Mouse (Mus musculus) heart, adult 11 months (tissue): ENCODE results near the gene Erp29.
A peak's percentile ranks its signal among the peaks of the same experiment; 100 is the strongest.

Experiments used
- DNase-seq: peaks from one replicate; pipeline ENCODE4 v3.0.0; 2022

Erp29 gene

DNA sequence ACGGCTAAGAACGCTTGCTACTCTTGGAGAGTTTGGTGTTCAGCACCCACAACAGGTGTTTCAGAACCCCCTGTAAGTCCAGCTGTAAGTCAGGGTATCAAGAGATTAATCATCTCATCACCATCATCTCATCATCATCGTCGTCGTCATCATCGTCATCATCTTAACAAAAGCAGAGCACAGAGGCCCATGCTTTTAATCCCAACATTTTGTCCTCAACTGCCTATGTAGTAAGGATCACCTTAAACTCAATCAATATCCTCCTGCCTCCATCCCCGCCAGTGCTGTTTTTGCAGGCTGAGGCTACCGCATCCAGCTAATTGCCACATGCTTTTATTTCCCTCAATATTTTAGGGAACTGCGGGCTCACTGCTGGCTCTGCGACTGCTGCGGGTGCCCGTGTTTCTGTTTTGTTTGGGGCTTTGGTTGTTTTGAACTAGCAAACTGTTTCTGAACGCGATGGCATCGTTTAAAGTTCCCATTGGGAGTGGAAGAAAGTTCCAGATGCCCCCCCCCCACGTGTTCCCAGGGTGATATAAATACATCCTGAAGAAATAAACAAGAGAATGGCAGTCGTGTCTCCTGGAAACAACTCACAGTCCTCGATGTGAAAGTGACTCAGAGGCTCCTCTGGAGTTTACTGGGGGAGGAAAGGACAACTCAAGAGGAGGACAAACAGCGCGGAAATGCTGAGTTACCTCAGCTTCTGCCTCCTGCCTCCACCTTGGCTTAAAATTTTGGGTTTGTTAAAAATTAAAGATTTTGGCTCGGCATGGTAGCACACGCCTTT lies 66.0 kb downstream of the Erp29 start:
- peak; percentile 94 for DNase-seq

DNA sequence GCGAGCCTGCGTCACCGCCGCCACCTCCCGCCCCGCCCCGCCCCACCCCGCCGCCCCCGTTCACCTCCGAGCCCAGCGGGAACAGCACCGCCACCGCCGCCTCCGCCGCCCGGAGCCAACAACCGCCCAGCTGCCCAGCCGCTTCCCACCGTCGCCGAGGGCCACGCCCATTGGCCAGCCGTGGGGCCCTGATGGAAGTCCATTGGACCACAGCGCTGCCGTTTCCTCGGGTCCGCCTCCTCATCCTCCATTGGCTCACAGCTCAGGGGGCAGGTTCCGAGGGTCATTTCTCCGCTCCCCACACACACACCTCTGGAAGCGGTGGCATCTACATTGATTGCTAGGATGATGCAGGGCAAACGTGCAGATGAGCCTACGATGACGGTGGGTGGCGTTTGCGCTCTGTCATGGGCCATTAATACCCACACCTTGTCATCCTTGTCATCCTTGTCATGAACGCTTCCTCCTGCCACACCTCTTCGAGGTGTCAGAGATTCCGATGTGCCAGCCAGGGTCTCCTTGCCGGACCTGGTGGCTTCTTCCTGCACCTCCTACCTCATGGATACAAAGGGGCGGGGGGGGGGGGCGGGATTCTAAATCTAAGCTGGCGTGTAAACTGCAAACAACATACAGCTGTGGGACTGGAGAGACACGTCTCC lies 66.7 kb downstream of the Erp29 start, which contains the start of gene Trafd1:
Gene Trafd1, minus strand, starts transcription at position 172 of the 659 bp plus-strand sequence.
- peak; percentile 100 for DNase-seq

DNA sequence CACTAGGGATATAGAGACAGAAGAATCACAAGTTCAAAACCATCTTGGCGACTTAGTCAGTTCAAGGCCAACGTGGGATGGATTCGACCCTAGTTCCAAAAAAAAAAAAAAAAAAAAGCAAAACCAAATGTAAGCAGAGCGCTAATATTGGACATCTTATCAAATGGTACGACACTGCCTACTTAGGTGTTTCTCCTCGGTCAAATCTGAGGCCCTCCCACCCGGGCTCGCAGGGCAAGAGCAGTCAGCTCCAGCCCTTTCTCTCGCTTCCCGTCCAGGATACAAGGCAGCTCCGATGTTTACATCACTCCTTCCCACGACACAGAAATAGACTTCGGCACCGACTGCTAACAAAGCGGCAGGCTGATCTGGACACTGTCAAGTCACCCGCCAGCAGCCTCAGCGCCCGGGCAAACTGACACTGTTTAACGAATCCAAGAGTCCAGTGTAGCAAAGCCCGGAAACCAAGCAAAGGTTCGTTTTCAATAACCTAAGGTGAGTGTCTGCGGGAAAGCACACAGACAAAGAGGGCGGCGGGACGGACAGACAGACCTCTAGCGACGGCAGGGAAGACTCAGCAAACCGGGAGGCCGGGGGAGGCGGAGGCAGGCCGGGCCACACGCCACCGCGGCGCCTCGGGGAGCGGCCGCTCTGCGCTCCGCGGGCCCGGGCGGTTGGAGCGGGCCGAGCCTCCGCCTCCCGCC lies 67.4 kb downstream of the Erp29 start:
- peak; percentile 97 for DNase-seq

DNA sequence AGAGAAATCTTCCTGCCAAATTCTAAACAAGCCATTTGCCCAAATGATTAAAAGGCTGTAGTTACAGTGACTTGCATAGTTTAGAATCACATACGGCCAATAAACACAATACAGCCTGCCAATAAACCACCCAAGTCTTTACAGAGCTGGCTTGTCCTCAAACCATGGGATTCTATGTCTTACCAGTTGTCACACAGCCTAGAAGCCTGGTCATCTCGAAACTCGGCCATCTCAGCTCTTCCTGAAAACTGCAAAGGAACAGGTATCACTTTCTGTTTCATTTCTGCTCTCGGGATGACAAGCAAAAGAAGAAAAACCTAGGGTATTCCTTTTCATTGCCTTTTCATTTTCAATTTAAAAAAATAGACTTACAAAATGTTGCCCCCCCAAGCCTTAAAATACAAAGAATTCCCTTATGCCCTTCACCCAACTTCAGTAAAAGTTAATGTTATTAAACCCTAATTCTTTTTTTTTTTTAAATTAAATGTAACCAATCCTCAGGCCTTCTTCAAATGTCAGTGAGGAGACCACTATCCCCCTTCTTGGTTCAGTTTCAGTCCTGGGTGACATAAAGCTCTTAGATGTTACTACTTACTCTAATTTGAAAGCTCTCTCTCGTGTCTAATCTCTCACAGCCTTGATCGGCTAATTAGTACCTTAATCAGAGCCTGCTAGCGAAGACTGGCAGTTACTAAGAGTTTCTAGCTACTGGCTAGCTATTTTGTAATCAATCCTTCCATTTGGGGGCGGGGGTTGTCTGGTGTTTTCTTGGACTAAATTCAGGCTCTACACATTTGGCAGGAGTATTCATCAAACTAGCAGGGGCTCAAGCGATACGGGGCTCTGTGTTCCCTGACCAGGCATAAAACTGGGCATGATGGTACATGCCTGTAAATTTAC lies 68.2 kb downstream of the Erp29 start:
- DNase-seq, result peak; percentile 94

DNA sequence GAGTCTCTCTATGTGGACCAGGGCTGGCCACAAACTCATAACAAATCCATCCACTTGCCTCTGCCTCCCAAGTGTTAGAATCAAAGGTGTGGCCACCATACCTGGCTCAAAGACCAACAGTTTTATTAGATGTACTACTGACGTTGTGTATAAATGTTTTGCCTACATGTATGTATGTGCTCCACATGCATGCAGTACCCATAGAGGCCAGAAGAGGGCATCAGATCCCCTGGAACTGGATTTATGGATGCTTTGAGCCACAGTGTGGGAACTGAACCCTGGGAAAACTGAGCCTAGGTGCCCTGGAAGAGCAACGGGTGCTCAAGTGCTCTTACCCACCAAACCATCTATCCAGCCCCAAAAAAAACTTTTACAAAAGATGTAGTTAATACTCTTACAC lies 71.6 kb downstream of the Erp29 start:
- DNase-seq, result no peak

DNA sequence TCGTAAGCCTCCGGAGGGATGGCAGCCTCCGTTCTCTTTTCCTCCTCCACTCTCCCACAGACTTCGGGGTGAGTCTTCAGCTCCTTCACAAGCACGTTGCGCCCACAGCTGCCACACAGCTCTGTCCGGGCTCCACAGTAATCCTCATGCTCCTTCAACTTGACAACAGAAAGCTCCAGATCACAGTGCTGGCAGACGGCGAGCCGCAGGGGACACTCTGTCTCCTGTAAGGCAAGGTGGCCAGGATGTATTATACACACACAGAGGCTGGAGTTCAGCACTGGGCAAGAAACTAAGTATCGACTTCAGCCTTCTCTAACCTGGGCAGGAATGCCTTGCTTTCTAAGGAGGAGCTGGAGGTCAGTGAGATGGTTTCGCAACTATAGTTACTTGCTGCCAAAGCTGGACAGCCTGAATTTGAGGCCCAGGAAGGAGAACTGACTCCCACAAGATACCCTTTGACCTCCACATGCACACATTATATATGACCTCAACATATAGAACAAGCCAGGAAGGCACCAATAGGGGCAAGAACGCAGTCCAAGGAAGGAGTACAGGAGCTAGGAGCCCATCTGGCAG lies 73.5 kb downstream of the Erp29 start:
- no peak for DNase-seq
